Mouse (Mus musculus) frontal cortex, adult 2 months (tissue): Measurements from ENCODE around the gene Txndc9. TPM values are rescaled to one million over a fixed set of nuclear protein-coding genes. Genes with fewer than 3 reads are reported as not detected.
A peak's percentile ranks its signal among the peaks of the same experiment; 100 is the strongest.
"Not testable (repeated sequence)": the region's sequence is repeated elsewhere in the genome, so short reads cannot be mapped to it uniquely, and the experiment has no call there.

ENCODE experiments used
- DNase-seq, 2 experiments: peaks; one replicate each; pipeline ENCODE4 v3.0.0; 2022; ENCODE audit warnings: low spot score in 1 of 2; ENCODE audit errors: extremely low spot score in 1 of 2
- polyA plus RNA-seq: library from polyadenylated mRNA; depleted of rRNA; stranded (reverse); fragments of >200 nt; gene quantifications from 2 replicates; pipeline ENCODE4 v1.2.3, GENCODE M21; 2012; rRNA removed

Txndc9 gene
- polyA plus RNA-seq, 1 experiment, result 48.4 TPM

DNA sequence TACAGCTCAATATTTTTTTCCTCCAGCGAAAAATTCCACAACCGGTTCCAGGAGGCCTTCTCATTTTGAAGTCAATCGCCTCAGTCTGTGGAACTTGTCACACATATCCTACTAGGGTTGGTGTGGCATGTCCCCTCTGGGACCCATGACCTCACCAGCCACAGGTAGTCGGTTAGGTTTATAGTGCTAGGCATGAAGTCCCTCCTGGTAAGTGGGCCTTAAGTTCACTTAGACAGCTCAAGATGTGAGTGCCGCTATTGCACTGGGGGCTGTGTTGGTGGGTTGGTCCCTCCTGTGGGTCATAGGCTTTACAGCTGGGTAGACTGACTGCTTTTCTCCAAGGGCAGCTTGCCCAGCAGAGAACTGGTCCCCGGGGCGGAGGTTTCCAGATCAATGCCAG lies 20.4 kb downstream of the Txndc9 start:
- DNase-seq, result no peak

GRCm38 (mm10) chr1:37976666-37977065 lies 21.0 kb downstream of the Txndc9 start:
- DNase-seq, result not testable (repeated sequence)

- DNase-seq, result no peak
These were observed 26.2 kb downstream of the Txndc9 start for GRCm38 (mm10) chr1:37971520-37971919.

DNA sequence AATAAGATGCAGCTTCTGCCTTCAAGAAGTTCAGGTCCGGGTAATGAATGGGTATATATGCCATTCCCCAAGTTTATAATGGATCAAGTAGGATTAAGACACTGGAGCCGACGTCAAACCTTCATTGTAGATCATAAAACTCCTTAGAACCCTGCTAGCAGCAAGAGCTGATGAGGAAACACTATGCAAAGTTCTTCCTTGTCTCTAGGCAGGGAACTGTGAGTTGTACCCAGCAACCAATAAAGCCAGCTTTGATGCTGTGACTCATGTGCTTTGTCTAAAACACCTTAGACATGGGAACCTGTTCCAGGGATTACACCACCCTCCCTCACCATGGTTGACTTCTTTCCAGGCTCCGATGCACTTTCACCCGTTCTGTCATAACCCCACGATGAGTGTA lies 28.9 kb downstream of the Txndc9 start:
- no peak for DNase-seq

DNA sequence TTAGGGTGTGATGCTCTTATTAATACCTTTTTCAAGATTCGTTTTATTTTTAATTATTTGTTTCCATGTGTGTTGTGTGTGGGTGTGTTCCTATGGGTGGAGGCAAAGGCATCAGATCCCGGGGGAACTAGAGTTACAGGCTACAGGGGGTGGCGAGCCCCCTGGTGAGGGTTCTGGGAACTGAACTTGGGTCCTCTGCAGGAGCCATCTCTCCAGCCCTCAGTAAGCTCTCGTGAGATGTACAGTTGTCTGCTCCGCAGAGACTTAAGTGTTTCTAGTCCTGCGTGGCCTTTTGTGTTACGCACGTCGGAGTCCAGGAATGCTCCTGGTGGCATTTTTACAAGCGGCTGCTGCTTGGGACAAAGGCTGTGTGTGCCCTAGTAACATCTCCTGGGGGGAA lies 32.1 kb downstream of the Txndc9 start:
- DNase-seq, result no peak

GRCm38 (mm10) chr1:37959486-37959885 lies 38.2 kb downstream of the Txndc9 start:
- DNase-seq, result peak in 1 of 2 experiments; percentile 28

DNA sequence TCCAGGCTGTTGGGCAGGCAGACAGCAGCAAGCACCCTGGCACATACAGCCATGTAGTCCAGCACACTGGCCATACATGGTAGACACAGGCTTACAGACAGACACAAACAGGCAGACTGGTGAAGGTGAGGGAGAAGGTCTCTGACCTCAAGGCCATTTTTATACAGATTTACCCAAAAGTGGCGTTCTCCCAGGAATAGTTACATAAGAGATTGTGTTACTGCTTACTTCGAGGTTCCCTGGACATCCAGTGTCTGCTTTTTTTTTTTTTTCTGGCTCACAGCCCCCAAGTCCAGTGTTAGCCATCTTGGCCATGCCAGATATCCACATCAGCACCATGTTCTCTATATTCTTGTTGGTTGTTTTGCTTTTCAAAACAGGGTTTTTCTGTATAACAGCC lies 39.2 kb downstream of the Txndc9 start:
- no peak for DNase-seq

- DNase-seq, result no peak
These were observed 40.0 kb downstream of the Txndc9 start, which contains the start of gene Lyg1 for GRCm38 (mm10) chr1:37957659-37958058. Gene Lyg1 (minus strand): TSS chr1:37957759.

GRCm38 (mm10) chr1:37956690-37957431 lies 40.8 kb downstream of the Txndc9 start:
- peak; percentile 13 to 22 for DNase-seq

- DNase-seq, result no peak
These were observed 42.4 kb downstream of the Txndc9 start for GRCm38 (mm10) chr1:37955251-37955650.

DNA sequence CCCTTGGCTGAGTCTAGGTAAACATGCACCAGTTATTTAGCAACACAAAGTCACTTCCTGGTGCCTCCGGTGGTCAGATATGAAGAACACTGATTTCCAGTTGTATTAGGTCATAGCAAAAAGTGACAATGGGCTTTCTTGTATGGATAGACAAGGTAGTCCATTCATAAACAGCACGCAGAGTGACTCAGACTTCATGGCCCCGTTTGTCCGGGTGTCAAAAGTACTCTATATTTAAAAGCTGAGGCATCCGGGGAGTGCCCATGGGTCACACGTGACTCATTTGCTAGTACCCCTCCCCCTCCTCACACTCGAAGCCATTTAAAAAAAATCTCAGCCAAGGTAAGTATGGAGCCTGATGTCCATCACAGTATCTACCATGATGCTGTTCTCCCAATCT lies 42.9 kb downstream of the Txndc9 start:
- no peak for DNase-seq

- DNase-seq, result no peak
These were observed 48.8 kb downstream of the Txndc9 start for GRCm38 (mm10) chr1:37948906-37949305.

Other genes starting within 250 kb of the Txndc9 start
- gene Tsga10, start 131.5 kb downstream of the Txndc9 start, polyA plus RNA-seq, result 12.6 and 14.9 TPM in 2 replicates
- 7.6 and 8.6 TPM in 2 replicates for gene Lipt1, start 126.2 kb downstream of the Txndc9 start, polyA plus RNA-seq
- 17.1 and 17.9 TPM in 2 replicates for gene Mitd1, start 107.5 kb downstream of the Txndc9 start, polyA plus RNA-seq
- gene Mrpl30, start 107.4 kb downstream of the Txndc9 start, polyA plus RNA-seq, result 127 and 138 TPM in 2 replicates
- not detected in 2 replicates for gene Lyg2, start 81.4 kb downstream of the Txndc9 start, polyA plus RNA-seq
- not detected in 2 replicates for gene Lyg1, start 40.1 kb downstream of the Txndc9 start, polyA plus RNA-seq
- gene Eif5b, start 117 bp upstream of the Txndc9 start, polyA plus RNA-seq, result 17.5 and 21.6 TPM in 2 replicates
- 34.4 and 36.3 TPM in 2 replicates for gene Rev1, start 131.9 kb upstream of the Txndc9 start, polyA plus RNA-seq